ENCODE assay signal across 27 mouse cellular contexts in the genomic region with DNA sequence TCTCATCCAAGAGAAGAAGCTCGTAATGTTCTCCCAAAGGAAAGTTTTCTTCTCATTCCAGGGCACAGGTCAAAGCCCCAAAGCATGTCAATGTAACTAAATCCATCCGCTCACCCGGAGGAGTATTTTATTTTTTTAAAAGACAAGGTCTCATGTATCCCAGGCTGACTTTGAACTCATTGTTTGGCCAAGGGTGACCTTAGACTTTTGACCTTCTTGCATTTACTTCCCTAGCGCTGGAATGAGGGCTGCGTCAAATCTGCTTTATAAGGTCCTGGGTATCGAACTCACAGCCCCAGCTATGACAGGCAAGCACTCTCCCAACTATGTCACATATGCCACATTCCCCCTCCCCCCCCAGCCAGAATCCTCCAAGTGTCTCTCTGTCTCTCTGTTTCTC.
DNase-seq lines count a peak whose midpoint lies in the region; TF ChIP-seq lines count a peak whose summit lies in the region.
"Had no signal": no experiment of that assay in that cellular context is flagged by ENCODE, and none has a peak within 500 bp of the region (broad histone marks: within the 10 kb centered on the region; RNA-seq: fewer than 3 reads in every experiment).

No protein-coding gene starts in this region.

- peak; percentile 10 for DNase-seq in kidney, adult 2 months
- no peak for DNase-seq in kidney, postnatal 10 days
- DNase-seq in adipocyte (ENCODE audit: low spot score): peak; percentile 3
- DNase-seq in embryo, embryonic 10.5 days (ENCODE audit: low spot score): peak; percentile 72
- DNase-seq in embryonic facial prominence, embryonic 10.5 days (ENCODE audit: low spot score): peak; percentile 42
- no peak for DNase-seq in gastrocnemius, adult 8-10 months (ENCODE audit: low spot score in 2 of 2)
- DNase-seq in spleen, postnatal 14 days (ENCODE audit: low spot score in 2 of 2): no peak
- DNase-seq: adrenal gland, adult 2 months; adrenal gland, postnatal 14 days; B cell, adult 2 months; cerebellum, adult 11 months; cerebellum, adult 2 months; cerebellum, adult 9-11 months; cerebellum, postnatal 25 days; gastrocnemius, postnatal 25 days; heart, adult 18-20 months; heart, postnatal 10 days; heart, postnatal 36 days had no signal

- H3K36me3 ChIP-seq in kidney, adult 2 months (ENCODE audit: control insufficient read depth, insufficient read depth, low read length): no peaks in the 10 kb centered on the region
- no peaks in the 10 kb centered on the region for H3K36me3 ChIP-seq in embryonic facial prominence, embryonic 10.5 days (replicated peaks)
- H3K36me3 ChIP-seq: forebrain, embryonic 10.5 days; G1E; heart, embryonic 12.5 days; heart, embryonic 15.5 days; hindbrain, embryonic 12.5 days; hindbrain, embryonic 15.5 days had no signal

- no peak overlapping the region for H3K4me3 ChIP-seq in kidney, adult 2 months (ENCODE audit: insufficient read depth, low read depth, low read length)
- H3K4me3 ChIP-seq in embryonic facial prominence, embryonic 10.5 days: no peak overlapping the region
- H3K4me3 ChIP-seq: forebrain, embryonic 10.5 days; forebrain, embryonic 13.5 days; heart, embryonic 12.5 days; heart, embryonic 15.5 days; hindbrain, embryonic 12.5 days; hindbrain, embryonic 15.5 days had no signal

- no peak overlapping the region for H3K27ac ChIP-seq in kidney, adult 2 months (ENCODE audit: insufficient read depth, low read depth, low read length)
- H3K27ac ChIP-seq in embryonic facial prominence, embryonic 10.5 days (replicated peaks): no peak overlapping the region
- H3K27ac ChIP-seq: forebrain, embryonic 10.5 days; forebrain, embryonic 13.5 days; heart, embryonic 15.5 days; hindbrain, embryonic 12.5 days; hindbrain, embryonic 15.5 days had no signal

- H3K27me3 ChIP-seq in kidney, adult 2 months (replicated peaks; ENCODE audit: control insufficient read depth, insufficient read depth, low read length): no peaks in the 10 kb centered on the region
- H3K27me3 ChIP-seq in embryonic facial prominence, embryonic 10.5 days (replicated peaks; ENCODE audit: low read depth, poor library complexity, severe bottlenecking): peaks cover 21% of the 10 kb centered on the region
- H3K27me3 ChIP-seq: CH12.LX; forebrain, embryonic 13.5 days; heart, embryonic 12.5 days; heart, embryonic 15.5 days; hindbrain, embryonic 12.5 days; hindbrain, embryonic 15.5 days; Patski had no signal

- TF ChIP-seq CTCF in kidney, adult 2 months (conservative IDR thresholded peaks at IDR 0.05; ENCODE audit: insufficient read depth, insufficient read length, low read depth, low read length): no peak

- no peaks in the 10 kb centered on the region for H3K9me3 ChIP-seq in embryonic facial prominence, embryonic 10.5 days
- H3K9me3 ChIP-seq: forebrain, embryonic 10.5 days; forebrain, embryonic 13.5 days; G1E; heart, embryonic 12.5 days; heart, embryonic 15.5 days; hindbrain, embryonic 12.5 days; hindbrain, embryonic 15.5 days had no signal

- no peaks in the 10 kb centered on the region for H3K4me1 ChIP-seq in kidney, adult 2 months (ENCODE audit: control insufficient read depth, insufficient read depth, low read length)
- peaks cover 39% of the 10 kb centered on the region for H3K4me1 ChIP-seq in embryonic facial prominence, embryonic 10.5 days
- H3K4me1 ChIP-seq: forebrain, embryonic 13.5 days; heart, embryonic 12.5 days; heart, embryonic 15.5 days; hindbrain, embryonic 12.5 days; hindbrain, embryonic 15.5 days had no signal

- 69% methylated on average over 6 of the region's 6 CpGs for WGBS in kidney, adult 2 months
- 21% methylated on average over 6 of the region's 6 CpGs for WGBS in embryonic facial prominence, embryonic 10.5 days

- TF ChIP-seq POLR2A in kidney, adult 2 months (IDR thresholded peaks at IDR 0.05; ENCODE audit: low read depth, low read length): no peak

Comparison
In these comparisons a context has a peak if more than half of its experiments do, and no peak if none do; other contexts are left out.
1. DNase-seq: peak in kidney, adult 2 months (single experiment), adipocyte (single experiment), embryo, embryonic 10.5 days (single experiment) and embryonic facial prominence, embryonic 10.5 days (single experiment); none in kidney, postnatal 10 days (single experiment), gastrocnemius, adult 8-10 months (0 of 2) and spleen, postnatal 14 days (0 of 2).